Mouse (Mus musculus): ENCODE data around the gene Osbpl11. TPM values are rescaled to one million over a fixed set of nuclear protein-coding genes. Genes with fewer than 3 reads are reported as not detected.
"Not testable (repeated sequence)": the region's sequence is repeated elsewhere in the genome, so short reads cannot be mapped to it uniquely, and the experiment has no call there.

Osbpl11 gene
- polyA plus RNA-seq (2015; fragmentation: Nextera tagmentation; extraction: Ambion mirVana), result 17.6 and 18.2 TPM in 2 replicates

DNA sequence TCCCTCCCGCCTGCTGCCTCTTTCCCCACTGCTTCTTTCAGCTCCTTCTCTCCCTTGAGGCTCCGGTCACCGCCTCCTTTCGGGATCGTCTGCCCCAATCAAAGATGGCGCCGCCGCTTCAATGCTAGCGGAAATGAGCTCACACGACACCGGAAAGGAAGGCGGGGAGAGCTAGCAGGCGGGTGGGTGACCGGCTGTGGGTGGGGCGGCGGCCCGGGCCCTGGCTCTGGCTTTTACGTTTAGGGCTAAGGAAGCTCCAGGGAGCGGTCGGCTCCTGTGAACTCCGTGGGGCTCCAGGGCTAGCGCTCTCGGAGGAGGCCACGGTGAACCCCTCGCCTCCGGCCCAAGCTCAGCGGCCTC, at the start of gene Osbpl11:
Osbpl11 (plus strand) TSS at position 171 of the 360 bp plus-strand sequence.
- peak within 1 kb of the TSS; percentile 94 for H3K4me3 ChIP-seq
- H3K4me2 ChIP-seq (replicated peaks), result peak within 1 kb of the TSS; percentile 97
- H3K27ac ChIP-seq, result peak within 1 kb of the TSS; percentile 90
- ATAC-seq (ENCODE audit: low FRiP score, low read depth), result peak; percentile 94
- no peaks in the 10 kb centered on the region for H3K36me3 ChIP-seq
- no peaks in the 10 kb centered on the region for H3K9me3 ChIP-seq
- WGBS, result under 1% methylated on average over 26 of the region's 27 CpGs
- H3K4me1 ChIP-seq, result peaks cover 27% of the 10 kb centered on the region
- H3K27me3 ChIP-seq, result no peaks in the 10 kb centered on the region
- peak within 1 kb of the TSS; percentile 95 for H3K9ac ChIP-seq

DNA sequence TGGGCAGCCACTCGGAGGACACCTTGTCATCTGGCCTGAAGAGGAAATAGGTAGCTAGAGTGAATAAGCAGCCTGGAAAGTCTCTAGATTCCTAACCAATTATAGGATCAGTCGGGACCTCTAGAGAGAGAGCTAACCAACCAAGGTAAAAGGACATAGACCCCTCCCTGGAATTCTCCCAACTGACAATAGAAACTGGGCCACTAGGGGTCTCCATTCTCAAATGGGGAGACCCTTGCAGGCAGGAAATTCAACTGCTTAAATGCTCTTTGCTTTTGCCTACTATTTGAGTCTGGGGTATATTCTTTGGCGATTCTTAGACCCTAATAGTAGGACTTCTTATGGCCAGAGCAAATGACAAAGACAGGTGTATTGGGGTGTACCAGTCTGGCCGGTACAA, 49.7 kb upstream of the Osbpl11 start:
- no peak overlapping the region for H3K9ac ChIP-seq
- peaks cover 2% of the 10 kb centered on the region; the same call in 1 of the 2 replicates for H3K27me3 ChIP-seq
- H3K36me3 ChIP-seq, result no peaks in the 10 kb centered on the region
- no peak overlapping the region for H3K4me2 ChIP-seq (replicated peaks)
- H3K4me1 ChIP-seq, result no peaks in the 10 kb centered on the region
- H3K9me3 ChIP-seq, result no peaks in the 10 kb centered on the region
- 62% methylated on average over 4 of the region's 4 CpGs for WGBS
- no peak overlapping the region for H3K4me3 ChIP-seq
- no peak for ATAC-seq (ENCODE audit: low FRiP score, low read depth)
- H3K27ac ChIP-seq, result no peak overlapping the region

DNA sequence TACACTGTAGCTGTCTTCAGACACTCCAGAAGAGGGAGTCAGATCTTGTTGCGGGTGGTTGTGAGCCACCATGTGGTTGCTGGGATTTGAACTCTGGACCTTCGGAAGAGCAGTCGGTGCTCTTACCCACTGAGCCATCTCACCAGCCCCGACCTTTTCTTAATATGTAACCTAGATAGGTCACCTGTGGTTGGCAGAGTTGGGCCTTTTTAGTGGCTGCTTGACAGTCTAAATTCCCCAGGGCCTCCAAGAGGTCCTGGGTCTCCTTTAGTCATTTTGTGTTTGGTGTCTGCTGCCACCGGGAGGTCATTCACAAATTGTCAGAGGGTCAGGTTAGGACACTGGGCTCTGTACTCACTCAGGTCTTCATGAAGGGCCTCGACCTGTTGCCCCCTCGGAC, 45.8 kb upstream of the Osbpl11 start:
- not testable (repeated sequence) for H3K4me1 ChIP-seq; H3K9ac ChIP-seq; H3K27me3 ChIP-seq; H3K4me3 ChIP-seq; H3K27ac ChIP-seq; ATAC-seq (ENCODE audit: low FRiP score, low read depth); H3K4me2 ChIP-seq (replicated peaks); H3K36me3 ChIP-seq; H3K9me3 ChIP-seq
- WGBS, result 88% methylated on average over 7 of the region's 7 CpGs

DNA sequence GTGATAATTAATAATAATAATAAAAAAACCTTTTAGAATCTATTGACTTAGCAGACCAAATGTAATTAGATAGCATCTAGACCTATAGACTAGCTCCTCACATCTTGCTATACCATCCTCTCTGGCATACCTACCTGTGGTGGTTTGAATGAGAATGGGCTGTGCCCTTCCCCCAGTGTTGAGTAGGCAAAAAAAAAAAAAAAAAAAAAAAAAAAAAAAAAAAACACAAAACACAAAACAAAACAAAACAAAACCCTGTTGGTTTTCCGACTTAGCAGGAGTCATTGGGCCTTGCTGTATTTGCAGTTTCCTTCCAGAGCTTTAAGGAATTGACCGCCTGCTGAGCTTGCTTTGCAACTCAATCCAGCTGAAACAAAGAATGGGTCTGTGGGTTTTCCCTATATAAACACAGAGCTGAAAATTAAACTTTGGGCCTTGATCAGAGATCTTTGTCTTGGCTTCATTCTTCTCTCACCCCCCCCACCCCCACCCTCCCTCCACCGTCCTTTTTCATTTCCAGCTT, 43.1 kb upstream of the Osbpl11 start:
- WGBS, result 58% methylated on average over 3 of the region's 3 CpGs
- Histone ChIP-seq H3K9me3 (no peaks in the 10 kb centered on the region), H3K36me3 (no peaks in the 10 kb centered on the region), H3K4me3 (no peak overlapping the region), H3K9ac (no peak overlapping the region), H3K27me3 (no peaks in the 10 kb centered on the region), H3K27ac (no peak overlapping the region), H3K4me2 (replicated peaks) (no peak overlapping the region), H3K4me1 (no peaks in the 10 kb centered on the region)
- no peak for ATAC-seq (ENCODE audit: low FRiP score, low read depth)

DNA sequence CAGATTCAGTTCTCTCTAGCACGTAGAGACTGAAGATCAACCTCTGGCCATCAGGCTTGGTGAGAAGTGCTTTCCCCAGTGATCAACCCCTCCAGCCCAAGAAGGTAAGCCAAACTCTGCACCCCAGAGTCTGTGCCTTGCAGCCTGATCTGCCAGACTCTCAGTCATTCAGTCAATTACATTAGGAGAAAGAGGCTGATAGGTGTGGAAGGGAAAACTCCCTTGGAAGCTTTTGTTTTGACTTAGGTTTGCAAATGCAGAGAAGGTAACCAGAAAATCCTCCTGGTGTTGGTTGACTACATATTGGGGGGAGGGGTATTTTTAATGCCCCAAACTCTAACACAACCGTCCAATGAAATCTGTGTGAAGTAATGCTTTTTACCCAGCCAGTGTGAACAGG, 41.4 kb upstream of the Osbpl11 start:
- Histone ChIP-seq H3K4me2 (replicated peaks) (no peak overlapping the region), H3K4me1 (0 out of 2 replicates have a peak, but pooled peaks cover 5% of the 10 kb centered on the region), H3K27me3 (no peaks in the 10 kb centered on the region), H3K36me3 (no peaks in the 10 kb centered on the region), H3K9me3 (no peaks in the 10 kb centered on the region), H3K4me3 (no peak overlapping the region), H3K9ac (no peak overlapping the region), H3K27ac (no peak overlapping the region)
- 71% methylated on average over 2 of the region's 2 CpGs for WGBS
- no peak for ATAC-seq (ENCODE audit: low FRiP score, low read depth)

DNA sequence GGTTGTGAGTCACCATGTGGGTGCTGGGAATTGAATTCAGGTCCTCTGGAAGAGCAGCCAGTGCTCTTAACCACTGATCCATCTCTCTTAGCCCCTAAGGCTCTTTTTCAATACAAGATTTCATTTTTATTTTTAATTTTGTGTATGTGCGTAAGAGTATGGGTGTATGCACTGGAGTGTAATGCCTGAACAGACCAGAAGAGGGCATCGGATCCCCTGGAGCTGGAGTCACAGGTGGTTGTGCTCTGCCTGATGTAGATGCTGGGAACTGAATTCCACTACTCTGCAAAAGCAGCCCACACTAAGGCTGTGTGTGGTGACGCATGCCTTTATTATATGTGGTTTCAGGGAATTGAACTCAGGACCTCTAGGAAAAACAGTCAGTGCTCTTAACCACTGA, 38.7 kb upstream of the Osbpl11 start:
- no peaks in the 10 kb centered on the region for H3K36me3 ChIP-seq
- H3K4me1 ChIP-seq, result 0 out of 2 replicates have a peak, but pooled peaks cover 5% of the 10 kb centered on the region
- H3K27me3 ChIP-seq, result no peaks in the 10 kb centered on the region
- WGBS, result 91% methylated on average over 3 of the region's 3 CpGs
- H3K9ac ChIP-seq, result no peak overlapping the region
- no peak overlapping the region for H3K4me2 ChIP-seq (replicated peaks)
- no peak for ATAC-seq (ENCODE audit: low FRiP score, low read depth)
- no peaks in the 10 kb centered on the region for H3K9me3 ChIP-seq
- no peak overlapping the region for H3K4me3 ChIP-seq
- no peak overlapping the region for H3K27ac ChIP-seq

DNA sequence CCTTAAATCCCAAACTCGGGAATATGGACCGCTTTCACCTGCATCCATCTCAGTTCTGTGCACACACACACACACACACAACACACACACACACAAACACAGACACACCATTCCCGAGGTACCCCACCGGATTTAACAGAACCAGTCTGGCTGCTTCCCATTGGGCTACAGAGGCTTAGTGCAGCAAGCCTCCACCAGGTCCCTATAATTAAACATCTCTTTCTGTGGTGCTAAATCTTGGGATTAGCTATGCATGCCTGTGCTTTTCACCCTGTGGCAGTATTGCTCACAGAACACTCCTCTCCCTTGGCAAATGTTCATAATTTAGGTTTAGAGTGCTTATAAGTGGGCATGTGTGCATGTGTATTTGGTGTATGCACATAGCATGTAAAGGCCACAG, 36.7 kb upstream of the Osbpl11 start:
- Histone ChIP-seq H3K27me3 (no peaks in the 10 kb centered on the region), H3K4me1 (0 out of 2 replicates have a peak, but pooled peaks cover 5% of the 10 kb centered on the region), H3K36me3 (no peaks in the 10 kb centered on the region), H3K27ac (no peak overlapping the region), H3K4me2 (replicated peaks) (no peak overlapping the region), H3K4me3 (no peak overlapping the region), H3K9ac (no peak overlapping the region), H3K9me3 (no peaks in the 10 kb centered on the region)
- WGBS, result 71% methylated on average over 4 of the region's 4 CpGs
- ATAC-seq (ENCODE audit: low FRiP score, low read depth), result no peak

DNA sequence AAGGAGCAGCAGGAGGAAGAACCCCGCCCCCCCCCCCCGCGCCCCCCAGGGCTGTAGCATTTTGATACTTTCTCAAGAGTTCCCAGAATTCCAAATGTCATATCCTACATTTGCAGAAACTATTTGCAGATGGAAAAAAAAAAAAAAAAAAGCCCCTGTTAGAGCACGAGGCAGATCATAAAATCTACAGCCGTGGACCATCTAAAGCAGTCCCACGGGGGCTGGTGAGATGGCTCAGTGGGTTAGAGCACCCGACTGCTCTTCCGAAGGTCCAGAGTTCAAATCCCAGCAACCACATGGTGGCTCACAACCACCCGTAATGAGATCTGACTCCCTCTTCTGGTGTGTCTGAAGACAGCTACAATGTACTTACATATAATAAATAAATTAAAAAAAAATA, 34.0 kb upstream of the Osbpl11 start:
- not testable (repeated sequence) for H3K9ac ChIP-seq; H3K9me3 ChIP-seq; H3K27me3 ChIP-seq; H3K4me1 ChIP-seq; H3K4me2 ChIP-seq (replicated peaks); ATAC-seq (ENCODE audit: low FRiP score, low read depth); H3K4me3 ChIP-seq; H3K27ac ChIP-seq; H3K36me3 ChIP-seq
- WGBS, result 48% methylated on average over 9 of the region's 9 CpGs

DNA sequence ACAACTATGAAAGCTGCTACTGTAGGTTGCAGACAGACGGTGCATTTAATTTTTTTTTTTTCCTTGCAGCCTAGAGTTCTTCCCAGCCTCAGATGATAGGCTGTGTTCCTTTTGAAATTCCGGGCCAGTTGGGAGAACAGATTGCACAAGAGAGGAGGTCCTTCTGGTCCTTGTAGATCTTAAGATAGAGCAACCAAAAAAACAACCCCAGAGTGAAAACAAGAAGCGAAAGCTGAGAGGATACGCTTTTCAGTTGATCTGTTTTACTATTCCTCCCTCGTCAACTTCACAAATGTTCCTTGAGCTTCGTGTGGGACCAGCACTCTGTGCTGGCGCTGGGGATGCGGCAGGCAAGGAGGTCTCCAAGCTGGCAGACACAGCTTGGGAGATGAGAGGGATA, 33.3 kb upstream of the Osbpl11 start:
- Histone ChIP-seq H3K27ac (no peak overlapping the region), H3K4me2 (replicated peaks) (no peak overlapping the region), H3K4me1 (0 out of 2 replicates have a peak, but pooled peaks cover 5% of the 10 kb centered on the region), H3K4me3 (no peak overlapping the region), H3K27me3 (no peaks in the 10 kb centered on the region), H3K9ac (no peak overlapping the region), H3K36me3 (no peaks in the 10 kb centered on the region), H3K9me3 (no peaks in the 10 kb centered on the region)
- WGBS, result 70% methylated on average over 8 of the region's 8 CpGs
- ATAC-seq (ENCODE audit: low FRiP score, low read depth), result no peak

DNA sequence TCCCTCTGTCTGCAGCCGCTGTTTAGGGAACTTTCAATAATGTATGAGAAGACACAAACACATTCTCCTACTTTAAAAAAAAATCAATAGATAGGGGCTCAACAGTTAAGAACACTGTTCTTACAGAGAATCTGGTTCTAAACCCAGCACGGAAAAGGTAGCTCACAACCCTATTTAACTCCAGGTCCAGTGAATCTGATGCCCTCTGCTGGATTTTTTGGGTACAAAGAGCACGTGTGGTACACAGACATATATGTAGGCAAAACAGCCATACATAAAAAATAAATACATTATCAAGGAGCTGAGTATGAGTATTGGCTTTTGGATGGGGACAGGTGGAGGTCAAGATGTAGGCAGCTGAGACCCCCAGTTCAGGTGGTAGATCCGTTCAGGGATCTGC, 29.9 kb upstream of the Osbpl11 start:
- ATAC-seq (ENCODE audit: low FRiP score, low read depth), result no peak
- Histone ChIP-seq H3K36me3 (no peaks in the 10 kb centered on the region), H3K4me3 (no peak overlapping the region), H3K9ac (no peak overlapping the region), H3K4me2 (replicated peaks) (no peak overlapping the region), H3K27ac (no peak overlapping the region), H3K9me3 (no peaks in the 10 kb centered on the region), H3K4me1 (no peaks in the 10 kb centered on the region), H3K27me3 (no peaks in the 10 kb centered on the region)
- 52% methylated on average over 4 of the region's 4 CpGs for WGBS

DNA sequence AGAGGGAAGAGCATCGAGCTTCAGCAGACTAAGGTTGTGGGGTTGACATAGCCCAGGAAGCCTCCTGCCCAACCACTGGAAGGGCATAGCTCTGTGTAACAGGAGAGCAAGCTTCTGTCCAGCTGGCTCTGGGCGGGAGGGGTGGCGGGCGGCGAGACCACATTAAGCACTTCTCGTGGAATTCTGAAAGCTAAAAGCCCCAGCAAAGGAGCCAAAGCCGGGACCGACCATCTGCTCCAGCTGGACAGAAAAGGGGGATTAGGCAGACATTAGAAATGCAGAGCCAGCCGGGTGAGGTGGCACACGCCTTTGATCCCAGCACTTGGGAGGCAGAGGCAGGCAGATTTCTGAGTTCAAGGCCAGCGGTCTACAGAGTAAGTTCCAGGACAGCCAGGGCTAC, 26.9 kb upstream of the Osbpl11 start:
- ATAC-seq (ENCODE audit: low FRiP score, low read depth), result no peak
- no peak overlapping the region for H3K4me3 ChIP-seq
- no peaks in the 10 kb centered on the region for H3K4me1 ChIP-seq
- H3K27me3 ChIP-seq, result no peaks in the 10 kb centered on the region
- H3K9me3 ChIP-seq, result no peaks in the 10 kb centered on the region
- 81% methylated on average over 11 of the region's 11 CpGs for WGBS
- H3K9ac ChIP-seq, result no peak overlapping the region
- no peak overlapping the region for H3K27ac ChIP-seq
- H3K36me3 ChIP-seq, result no peaks in the 10 kb centered on the region
- H3K4me2 ChIP-seq (replicated peaks), result no peak overlapping the region

DNA sequence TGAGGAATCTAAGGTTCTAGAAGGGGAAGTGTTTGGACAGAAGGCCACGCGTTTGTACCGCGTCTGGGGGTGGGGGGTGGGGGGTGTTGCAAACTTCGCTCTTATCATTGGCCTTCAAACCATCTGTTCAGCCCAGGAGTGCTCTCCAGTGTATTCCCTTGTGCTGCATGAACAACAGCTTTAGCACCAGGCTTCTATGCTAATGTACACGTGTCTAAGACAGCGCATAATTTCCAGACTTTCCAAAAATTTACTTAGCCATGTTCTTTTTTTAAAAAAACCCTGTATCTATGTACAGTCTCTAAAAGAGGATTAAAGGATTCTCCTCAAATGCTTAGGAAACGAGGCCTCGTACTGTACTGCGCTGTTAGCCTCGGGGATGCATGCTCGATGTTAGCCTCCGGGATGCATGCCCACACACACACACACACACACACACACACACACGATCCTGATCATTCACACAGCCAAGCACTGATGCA, 26.2 kb upstream of the Osbpl11 start:
- Histone ChIP-seq H3K36me3 (no peaks in the 10 kb centered on the region), H3K9me3 (no peaks in the 10 kb centered on the region), H3K4me1 (no peaks in the 10 kb centered on the region), H3K27me3 (no peaks in the 10 kb centered on the region), H3K4me3 (no peak overlapping the region), H3K27ac (no peak overlapping the region), H3K9ac (no peak overlapping the region), H3K4me2 (replicated peaks) (no peak overlapping the region)
- ATAC-seq (ENCODE audit: low FRiP score, low read depth), result no peak
- WGBS, result 89% methylated on average over 14 of the region's 14 CpGs

DNA sequence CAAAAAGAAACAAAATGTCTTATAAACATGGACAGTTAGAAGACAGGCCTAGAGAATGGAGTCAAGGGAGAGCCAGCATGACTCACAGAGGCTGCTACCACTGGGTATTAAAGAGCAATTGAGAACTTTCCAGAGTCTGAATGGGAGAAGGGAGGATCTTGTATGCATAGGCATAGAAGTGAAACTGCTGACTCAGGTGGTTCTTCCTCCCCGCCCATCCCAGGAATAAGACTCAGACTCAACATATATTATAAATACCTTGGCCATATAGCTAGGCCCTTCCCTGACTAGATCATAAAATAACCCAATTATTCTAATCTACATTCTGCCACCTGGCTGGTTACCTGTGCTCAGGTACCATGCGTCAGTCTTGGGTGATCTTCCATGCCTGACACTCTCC, 25.5 kb upstream of the Osbpl11 start:
- H3K4me1 ChIP-seq, result no peaks in the 10 kb centered on the region
- no peaks in the 10 kb centered on the region for H3K27me3 ChIP-seq
- no peak overlapping the region for H3K9ac ChIP-seq
- ATAC-seq (ENCODE audit: low FRiP score, low read depth), result no peak
- no peak overlapping the region for H3K4me2 ChIP-seq (replicated peaks)
- no peaks in the 10 kb centered on the region for H3K36me3 ChIP-seq
- H3K9me3 ChIP-seq, result no peaks in the 10 kb centered on the region
- 80% methylated on average over 2 of the region's 2 CpGs for WGBS
- no peak overlapping the region for H3K4me3 ChIP-seq
- no peak overlapping the region for H3K27ac ChIP-seq

Measured in limb, embryonic 13.5 days (tissue).